Mouse (Mus musculus): ENCODE measurements around the gene Itih1. TPM values are rescaled to one million over a fixed set of nuclear protein-coding genes. Genes with fewer than 3 reads are reported as not detected.

The Itih1 gene
- total RNA-seq, 2 experiments from 2014 or later, result 52.9 to 125 TPM

DNA sequence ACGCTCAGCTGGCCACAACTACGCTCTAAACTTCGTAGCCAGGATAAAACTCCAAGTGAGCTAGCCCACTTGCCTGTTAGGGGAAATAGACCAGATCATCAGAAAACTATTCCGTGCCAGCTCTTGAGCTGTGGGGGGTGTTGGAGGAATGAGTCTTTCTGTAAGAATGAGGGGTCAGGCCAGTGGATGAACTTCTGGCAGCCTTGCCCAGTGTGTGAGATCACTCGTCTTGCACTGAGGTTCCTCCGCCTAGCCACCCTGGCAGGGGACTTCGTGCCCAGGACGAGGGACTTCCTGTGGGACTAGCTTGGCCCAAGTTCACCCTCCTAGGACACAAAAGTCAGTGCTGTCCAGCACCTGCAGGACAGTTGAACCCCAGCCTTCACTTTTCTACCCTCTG, 38.8 kb downstream of the Itih1 start:
- no peak for DNase-seq

DNA sequence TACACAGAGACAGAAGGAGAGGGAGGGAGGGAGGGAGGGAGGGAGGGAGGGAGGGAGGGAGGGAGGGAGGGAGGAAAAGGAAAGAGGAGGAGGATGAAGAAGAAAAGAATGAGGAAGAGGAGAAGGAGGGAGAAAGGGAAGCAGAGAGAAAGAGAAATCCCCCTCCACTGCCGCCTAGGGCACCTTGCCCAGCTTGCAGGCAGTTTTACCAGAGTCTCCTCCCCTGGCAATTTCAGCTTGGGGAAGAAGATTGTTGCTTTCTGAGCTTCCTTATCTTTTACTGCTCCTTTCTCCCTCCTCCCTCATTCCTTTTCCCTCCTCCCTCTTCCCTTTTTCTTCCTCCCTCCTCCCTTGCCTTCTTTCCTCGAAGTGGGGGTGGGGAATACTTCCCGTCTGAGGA, 40.1 kb downstream of the Itih1 start:
- no peak for DNase-seq

DNA sequence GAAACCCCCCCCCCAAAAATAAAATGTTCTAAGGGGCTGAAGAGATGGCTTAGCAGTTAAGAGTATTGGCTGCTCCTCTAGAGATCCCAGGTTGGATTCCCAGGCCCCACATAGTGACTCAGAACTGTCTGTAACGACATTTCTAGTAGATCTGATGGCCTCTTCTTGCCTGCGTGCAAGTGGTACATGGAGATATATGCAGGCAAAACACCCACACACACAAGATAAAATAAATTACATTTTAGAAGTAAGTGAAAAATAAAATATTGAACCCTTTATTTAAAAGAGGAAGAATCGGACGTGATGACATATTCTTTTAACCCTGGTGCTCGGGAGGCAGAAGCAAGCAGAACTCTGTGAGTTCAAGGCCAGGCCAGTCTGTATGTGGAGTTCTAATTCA, 40.5 kb downstream of the Itih1 start:
- DNase-seq, result no peak

DNA sequence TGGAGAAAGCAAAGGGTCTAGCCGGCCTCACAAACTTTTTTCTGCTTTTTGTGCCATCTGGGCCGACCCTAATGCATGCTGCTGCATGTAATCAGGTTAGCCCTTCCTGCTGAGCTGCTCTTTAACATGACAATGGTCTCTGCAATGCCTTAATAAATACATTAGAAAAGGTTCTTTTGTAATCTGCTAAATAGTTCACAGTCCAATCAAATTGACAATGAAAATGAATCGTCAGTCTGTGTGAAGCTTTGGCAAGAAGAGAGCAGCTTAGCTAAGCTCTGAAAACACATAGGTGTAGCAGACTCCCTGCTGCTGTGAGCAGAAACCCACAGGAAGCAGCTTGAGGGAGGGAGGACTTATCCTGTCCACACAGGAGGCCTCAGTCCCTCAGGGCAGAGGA, 43.1 kb downstream of the Itih1 start:
- no peak for DNase-seq

DNA sequence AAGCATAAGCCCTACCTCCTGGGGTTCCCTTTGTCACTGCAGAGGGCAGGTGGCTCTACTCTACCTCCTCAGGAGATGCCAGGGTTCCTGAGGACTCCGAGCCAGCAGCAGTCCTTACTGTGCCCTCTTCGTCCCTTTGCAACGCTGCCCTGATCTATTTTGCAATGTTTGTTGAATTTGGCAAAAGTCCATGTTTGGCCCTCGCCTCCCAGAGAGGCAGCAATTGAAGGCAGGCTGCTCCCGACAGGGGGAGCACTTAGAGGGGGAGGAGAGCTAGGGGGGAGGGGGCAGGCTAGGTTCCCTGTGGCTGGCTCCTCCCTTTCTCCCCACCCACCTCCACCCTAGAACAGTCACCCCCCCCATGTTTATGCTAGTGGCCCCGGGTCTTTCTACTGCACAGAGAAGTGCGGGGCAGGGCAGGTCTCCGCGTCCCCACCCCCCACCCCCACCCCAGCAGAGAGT, 54.8 kb downstream of the Itih1 start:
- DNase-seq, result peak; percentile 81

DNA sequence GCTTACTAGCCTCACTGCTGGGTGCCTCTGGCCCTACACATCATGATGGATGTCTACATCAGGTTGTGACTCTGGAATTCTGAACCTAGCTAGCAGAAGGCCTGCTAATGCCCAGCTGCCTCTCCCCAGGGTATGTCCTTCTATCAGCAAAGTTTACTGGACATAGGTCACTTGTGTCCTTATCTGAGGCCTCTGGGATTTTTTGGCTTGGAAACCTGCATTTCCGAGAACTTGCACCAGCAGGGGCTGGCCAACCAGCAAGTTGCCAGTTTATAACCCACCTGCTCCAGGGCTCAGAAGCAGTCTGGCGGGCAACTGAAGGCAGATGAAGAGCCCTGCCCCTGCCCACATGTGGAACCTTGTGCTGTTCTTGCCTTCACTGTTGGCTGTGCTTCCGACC, 56.9 kb downstream of the Itih1 start, which contains the start of gene Itih4:
TSS of gene Itih4 (plus strand) at position 273 of the 400 bp plus-strand sequence.
- DNase-seq, result no peak

DNA sequence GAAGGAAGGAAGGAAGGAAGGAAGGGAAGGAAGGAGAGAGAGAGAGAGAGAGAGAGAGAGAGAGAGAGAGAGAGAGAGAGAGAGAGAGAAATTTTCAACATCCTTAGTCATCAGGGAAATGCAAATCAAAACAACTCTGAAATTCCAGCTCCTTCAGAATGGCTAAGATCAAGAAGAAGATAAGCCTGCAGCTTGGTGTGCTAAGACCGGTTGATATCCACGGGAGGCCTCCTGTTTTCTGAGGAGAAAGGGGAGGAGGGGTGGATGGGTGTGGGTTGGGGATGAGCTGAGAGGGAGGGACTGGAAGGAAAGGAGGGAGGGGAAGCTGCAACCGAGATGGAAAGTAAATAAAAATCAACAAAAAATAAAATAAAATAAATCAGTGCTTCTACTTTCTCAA, 57.8 kb downstream of the Itih1 start:
- DNase-seq, result no peak

DNA sequence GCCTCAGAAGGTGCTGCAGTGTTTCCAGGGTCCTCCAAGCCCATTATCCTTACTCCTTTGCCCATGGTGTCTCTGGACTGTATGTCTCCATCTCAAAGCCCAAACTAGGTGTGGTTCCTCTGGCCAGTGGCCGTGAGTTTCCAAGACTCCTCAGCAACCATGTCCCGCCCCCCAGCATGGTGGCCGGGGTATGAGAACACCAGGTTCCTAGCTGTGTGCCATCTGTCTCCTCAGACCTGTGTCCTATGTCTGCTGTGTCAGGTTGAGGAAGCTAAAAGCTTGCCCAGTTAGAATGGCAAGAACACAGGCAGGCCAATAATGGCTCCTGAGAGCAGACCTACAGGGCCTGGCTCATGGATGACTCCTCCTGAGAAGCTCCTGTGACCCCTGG, 61.4 kb downstream of the Itih1 start:
- no peak for DNase-seq

DNA sequence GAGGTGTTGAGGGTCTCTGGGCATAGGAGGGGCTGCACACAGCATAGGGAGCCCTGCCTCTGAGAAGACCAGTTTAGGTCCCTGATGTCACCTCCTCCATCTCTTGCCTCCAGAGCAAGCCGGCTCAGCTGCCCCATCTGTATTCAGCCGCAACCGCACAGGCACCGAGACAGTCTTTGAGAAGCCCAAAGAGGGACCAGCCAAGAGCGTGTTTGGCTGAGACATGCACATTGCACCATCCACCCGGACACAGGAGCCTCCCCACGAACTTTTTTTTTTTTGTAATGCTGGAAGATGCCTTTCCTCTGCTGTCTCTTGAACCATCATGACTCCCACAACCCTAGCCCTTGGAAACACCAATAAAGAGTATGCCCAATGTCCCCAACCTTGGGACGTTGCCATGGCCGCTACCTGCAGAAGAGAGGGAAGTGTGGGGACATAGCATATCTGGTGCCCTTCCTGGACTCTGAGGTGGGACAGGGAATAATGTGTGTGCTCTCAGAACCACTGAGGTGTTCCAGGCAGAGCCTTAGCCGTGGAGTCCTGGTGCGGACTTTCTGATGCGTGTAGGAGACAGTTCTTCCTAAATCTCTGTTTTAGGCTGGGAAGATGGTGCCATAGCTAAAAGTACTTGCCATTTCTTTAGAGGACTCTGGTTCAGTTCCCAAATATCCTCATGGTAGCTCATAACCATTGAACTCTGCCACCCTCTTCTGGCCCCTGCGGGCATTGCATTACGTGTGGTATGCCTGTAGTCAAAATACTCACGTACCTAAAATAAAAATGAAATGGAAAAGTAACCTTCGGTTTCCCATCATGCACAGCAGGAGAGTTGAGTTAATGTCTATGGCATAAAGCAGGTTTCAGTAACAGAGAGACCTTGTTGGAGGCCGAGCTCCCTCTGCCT, 62.0 kb downstream of the Itih1 start:
- peak; percentile 78 for DNase-seq

DNA sequence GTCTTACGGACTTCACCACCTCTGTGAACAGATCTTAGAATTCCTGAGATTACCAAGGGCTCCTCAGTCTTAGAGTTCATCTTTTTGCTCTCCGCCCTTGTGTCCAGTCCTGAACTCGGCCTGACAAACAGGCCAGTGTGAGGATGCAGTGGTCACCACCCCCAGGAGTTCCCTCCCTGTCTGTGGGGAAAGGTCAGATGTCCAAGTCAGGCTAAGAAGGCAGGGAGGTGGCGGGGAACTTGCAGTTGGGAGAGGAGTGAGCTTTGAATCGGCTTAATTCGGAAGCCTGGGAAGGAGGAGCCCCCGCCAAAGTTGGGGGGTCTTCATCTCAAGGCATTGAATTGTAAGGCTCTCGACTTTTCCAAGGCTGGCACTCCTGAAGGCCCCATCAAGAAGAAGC, 62.8 kb downstream of the Itih1 start:
- DNase-seq, result no peak

DNA sequence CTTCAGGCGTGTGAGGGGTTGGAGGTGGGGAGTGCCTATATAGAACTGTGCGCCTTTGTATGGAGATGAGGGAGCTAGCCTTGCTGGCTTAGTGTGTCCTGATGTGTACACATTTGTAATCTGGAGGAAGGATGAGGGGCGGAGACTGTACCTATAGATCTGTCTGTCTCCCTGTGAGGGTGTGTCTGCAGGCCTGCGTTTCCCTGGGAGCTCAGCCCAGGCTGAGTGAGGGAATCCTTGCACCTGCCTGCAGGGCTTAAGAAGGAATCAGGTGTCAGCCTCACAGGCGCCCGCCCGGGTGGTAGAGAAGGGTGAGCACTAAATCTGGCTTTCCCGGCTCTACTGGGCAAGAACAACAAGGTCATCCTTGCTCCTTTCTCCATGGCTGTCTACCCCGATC, 63.3 kb downstream of the Itih1 start:
- DNase-seq, result no peak

Other genes starting within 250 kb of the Itih1 start
- 10 to 100 TPM; 24.9 to 25.5 TPM for gene Sfmbt1, start 228.4 kb downstream of the Itih1 start, total RNA-seq (2021)
- 10 to 100 TPM; 23.2 to 27.1 TPM for gene Tmem110, start 117.7 kb downstream of the Itih1 start, total RNA-seq (2021)
- gene Mustn1, start 64.1 kb downstream of the Itih1 start, total RNA-seq (2021), result 10 to 100 TPM; 11.1 to 11.6 TPM
- 100 to 1,000 TPM; 167 to 428 TPM for gene Itih4, start 56.8 kb downstream of the Itih1 start, total RNA-seq (2021)
- 100 to 1,000 TPM in 1 of 2 experiments, 10 to 100 TPM in 1; 87.4 to 223 TPM for gene Itih3, start 19.5 kb downstream of the Itih1 start, total RNA-seq (2021)
- 10 to 100 TPM in 1 of 2 experiments, 1 to 10 TPM in 1; 8.5 to 13.9 TPM for gene Nek4, start 8.1 kb upstream of the Itih1 start, total RNA-seq (2021)
- 10 to 100 TPM; 35.0 to 47.0 TPM for gene Glt8d1, start 58.1 kb upstream of the Itih1 start, total RNA-seq (2021)
- gene Spcs1, start 58.4 kb upstream of the Itih1 start, total RNA-seq (2021), result 100 to 1,000 TPM; 215 to 225 TPM
- gene Pbrm1, start 75.8 kb upstream of the Itih1 start, total RNA-seq (2021), result 10 to 100 TPM; 53.5 to 65.9 TPM
- gene Gnl3, start 75.9 kb upstream of the Itih1 start, total RNA-seq (2021), result 10 to 100 TPM; 61.5 to 81.2 TPM
- 100 to 1,000 TPM in 1 of 2 experiments, 10 to 100 TPM in 1; 86.9 to 103 TPM for gene Smim4, start 185.7 kb upstream of the Itih1 start, total RNA-seq (2021)
- 10 to 100 TPM; 52.0 to 52.6 TPM for gene Nt5dc2, start 187.8 kb upstream of the Itih1 start, total RNA-seq (2021)
- 10 to 100 TPM; 74.3 to 74.8 TPM for gene Stab1, start 225.4 kb upstream of the Itih1 start, total RNA-seq (2021)